Mouse (Mus musculus): ENCODE measurements at regions not wholly inside any gene's neighbourhood (a gene's known extent, or its start where the extent isn't known, plus 50 kb on each side); places are given as distances from the start of the nearest gene placed in this dataset.

DNA sequence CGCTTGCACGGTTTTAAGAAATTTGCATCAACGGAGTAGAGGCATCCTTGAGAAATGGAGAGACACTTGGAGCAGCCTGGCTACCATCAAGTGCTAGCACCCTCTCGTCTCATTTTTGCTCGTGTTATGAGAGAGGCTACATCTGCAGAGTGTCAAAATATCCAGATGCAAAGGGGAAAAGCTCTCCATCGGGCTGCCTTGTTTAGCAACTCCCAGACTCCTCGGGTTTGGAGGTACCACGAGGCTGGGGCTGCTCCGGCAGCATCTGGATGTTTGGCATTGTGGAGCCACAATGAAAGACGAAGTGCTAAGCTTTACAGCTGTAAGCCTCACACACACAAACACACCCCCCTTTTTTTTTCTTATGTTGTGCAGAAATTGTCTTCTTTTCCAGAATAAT is 270.5 kb upstream of the Gm765 start:
- no peak overlapping the region for H3K4me3 ChIP-seq (ENCODE audit: low read depth, low read length)
- no peak for ATAC-seq (ENCODE audit: low read depth)
- no peaks in the 10 kb centered on the region for H3K27me3 ChIP-seq (ENCODE audit: control insufficient read depth, insufficient read depth, low read depth, low read length)
- no peak overlapping the region for H3K4me2 ChIP-seq (ENCODE audit: low read depth, low read length)
- no peak overlapping the region for H3K9ac ChIP-seq (ENCODE audit: low read depth, low read length)
- H3K36me3 ChIP-seq (ENCODE audit: control insufficient read depth, insufficient read depth), result no peaks in the 10 kb centered on the region
- WGBS (ENCODE audit: insufficient replicate concordance), result 64% methylated on average over 10 of the region's 10 CpGs
- no peak overlapping the region for H3K27ac ChIP-seq (ENCODE audit: low read length)
- H3K4me1 ChIP-seq (ENCODE audit: control insufficient read depth, low read depth, low read length), result no peaks in the 10 kb centered on the region
- H3K9me3 ChIP-seq (replicated peaks; ENCODE audit: control insufficient read depth, low read length), result no peaks in the 10 kb centered on the region

- H3K4me1 ChIP-seq (ENCODE audit: control insufficient read depth, low read depth, low read length), result no peaks in the 10 kb centered on the region
- no peak overlapping the region for H3K4me3 ChIP-seq (ENCODE audit: low read depth, low read length)
- 12% methylated on average over 1 of the region's 1 CpGs for WGBS (ENCODE audit: insufficient replicate concordance)
Measured at GRCm38 (mm10) chr6:98609133-98609532, 266.6 kb upstream of the Gm765 start.

GRCm38 (mm10) chr6:98606680-98607079 is 264.1 kb upstream of the Gm765 start:
- H3K9me3 ChIP-seq (replicated peaks; ENCODE audit: control insufficient read depth, low read length), result no peaks in the 10 kb centered on the region
- no peaks in the 10 kb centered on the region for H3K27me3 ChIP-seq (ENCODE audit: control insufficient read depth, insufficient read depth, low read depth, low read length)
- H3K27ac ChIP-seq (ENCODE audit: low read length), result no peak overlapping the region
- no peak overlapping the region for H3K4me2 ChIP-seq (ENCODE audit: low read depth, low read length)
- H3K4me3 ChIP-seq (ENCODE audit: low read depth, low read length), result no peak overlapping the region
- no peaks in the 10 kb centered on the region for H3K36me3 ChIP-seq (ENCODE audit: control insufficient read depth, insufficient read depth)
- no peaks in the 10 kb centered on the region for H3K4me1 ChIP-seq (ENCODE audit: control insufficient read depth, low read depth, low read length)
- 48% methylated on average over 3 of the region's 3 CpGs for WGBS (ENCODE audit: insufficient replicate concordance)
- no peak overlapping the region for H3K9ac ChIP-seq (ENCODE audit: low read depth, low read length)
- no peak for ATAC-seq (ENCODE audit: low read depth)

More at GRCm38 (mm10) chr6:98609133-98609532, 266.6 kb upstream of the Gm765 start:
- H3K9ac ChIP-seq (ENCODE audit: low read depth, low read length), result no peak overlapping the region
- H3K36me3 ChIP-seq (ENCODE audit: control insufficient read depth, insufficient read depth), result no peaks in the 10 kb centered on the region
- H3K9me3 ChIP-seq (replicated peaks; ENCODE audit: control insufficient read depth, low read length), result no peaks in the 10 kb centered on the region
- no peak overlapping the region for H3K27ac ChIP-seq (ENCODE audit: low read length)
- no peak for ATAC-seq (ENCODE audit: low read depth)
- H3K27me3 ChIP-seq (ENCODE audit: control insufficient read depth, insufficient read depth, low read depth, low read length), result no peaks in the 10 kb centered on the region
- H3K4me2 ChIP-seq (ENCODE audit: low read depth, low read length), result no peak overlapping the region

DNA sequence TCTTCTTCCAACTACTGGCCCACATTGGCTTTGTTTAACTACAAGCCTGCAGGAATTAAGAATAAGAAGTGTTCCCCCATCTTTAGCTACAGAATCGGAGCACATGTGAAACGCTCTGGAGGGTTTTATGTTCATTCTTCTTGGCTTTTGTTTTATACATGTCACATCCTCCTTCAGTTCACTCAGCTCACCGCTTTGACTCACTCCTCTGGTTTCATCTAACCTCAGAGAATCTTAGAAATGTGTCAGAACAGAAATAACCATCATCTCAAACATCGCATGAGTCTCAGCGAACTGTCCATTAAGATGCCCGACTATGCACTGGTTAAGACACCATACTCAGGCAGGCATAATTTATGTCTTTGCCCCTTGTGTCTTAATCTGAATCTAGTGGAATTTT is 255.1 kb upstream of the Gm765 start:
- Histone ChIP-seq H3K27ac (ENCODE audit: low read length) (no peak overlapping the region), H3K4me3 (ENCODE audit: low read depth, low read length) (no peak overlapping the region), H3K9me3 (replicated peaks; ENCODE audit: control insufficient read depth, low read length) (no peaks in the 10 kb centered on the region), H3K9ac (ENCODE audit: low read depth, low read length) (no peak overlapping the region), H3K4me1 (ENCODE audit: control insufficient read depth, low read depth, low read length) (no peaks in the 10 kb centered on the region), H3K36me3 (ENCODE audit: control insufficient read depth, insufficient read depth) (no peaks in the 10 kb centered on the region), H3K4me2 (ENCODE audit: low read depth, low read length) (no peak overlapping the region), H3K27me3 (ENCODE audit: control insufficient read depth, insufficient read depth, low read depth, low read length) (no peaks in the 10 kb centered on the region)
- no peak for ATAC-seq (ENCODE audit: low read depth)
- 69% methylated on average over 6 of the region's 6 CpGs for WGBS (ENCODE audit: insufficient replicate concordance)

GRCm38 (mm10) chr6:98590989-98591388 is 248.4 kb upstream of the Gm765 start:
- H3K4me3 ChIP-seq (ENCODE audit: low read depth, low read length), result no peak overlapping the region
- peak; percentile 30; the same call in 1 of the 2 replicates for ATAC-seq (ENCODE audit: low read depth)
- H3K9me3 ChIP-seq (replicated peaks; ENCODE audit: control insufficient read depth, low read length), result no peaks in the 10 kb centered on the region
- H3K9ac ChIP-seq (ENCODE audit: low read depth, low read length), result no peak overlapping the region
- no peak overlapping the region for H3K27ac ChIP-seq (ENCODE audit: low read length)
- H3K27me3 ChIP-seq (ENCODE audit: control insufficient read depth, insufficient read depth, low read depth, low read length), result no peaks in the 10 kb centered on the region
- 43% methylated on average over 4 of the region's 4 CpGs for WGBS (ENCODE audit: insufficient replicate concordance)
- no peaks in the 10 kb centered on the region for H3K36me3 ChIP-seq (ENCODE audit: control insufficient read depth, insufficient read depth)
- H3K4me1 ChIP-seq (ENCODE audit: control insufficient read depth, low read depth, low read length), result no peaks in the 10 kb centered on the region
- no peak overlapping the region for H3K4me2 ChIP-seq (ENCODE audit: low read depth, low read length)

DNA sequence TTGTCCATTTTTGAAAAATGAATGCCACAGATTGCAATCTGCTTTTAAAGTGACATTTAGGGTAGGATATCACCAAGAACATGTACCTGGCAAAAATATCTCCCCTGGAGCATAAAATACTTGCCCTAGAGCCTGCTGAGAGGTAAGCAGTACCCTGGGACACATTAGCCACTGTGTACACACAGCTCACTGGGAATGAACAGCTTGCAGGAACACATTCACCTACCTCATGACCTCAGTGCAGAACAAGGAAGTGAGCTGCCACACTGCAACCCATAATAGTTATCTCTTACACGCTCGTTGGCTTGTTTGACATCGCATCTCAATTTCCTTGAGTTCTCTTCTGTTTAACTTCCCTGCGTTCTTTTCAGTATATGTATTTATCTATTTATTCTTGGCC is 246.4 kb upstream of the Gm765 start:
- 18% methylated on average over 4 of the region's 4 CpGs for WGBS (ENCODE audit: insufficient replicate concordance)
- no peaks in the 10 kb centered on the region for H3K36me3 ChIP-seq (ENCODE audit: control insufficient read depth, insufficient read depth)
- no peak overlapping the region for H3K9ac ChIP-seq (ENCODE audit: low read depth, low read length)
- no peaks in the 10 kb centered on the region for H3K27me3 ChIP-seq (ENCODE audit: control insufficient read depth, insufficient read depth, low read depth, low read length)
- H3K4me2 ChIP-seq (ENCODE audit: low read depth, low read length), result no peak overlapping the region
- peak; percentile 81 for ATAC-seq (ENCODE audit: low read depth)
- no peak overlapping the region for H3K4me3 ChIP-seq (ENCODE audit: low read depth, low read length)
- H3K27ac ChIP-seq (ENCODE audit: low read length), result no peak overlapping the region
- no peaks in the 10 kb centered on the region for H3K9me3 ChIP-seq (replicated peaks; ENCODE audit: control insufficient read depth, low read length)
- H3K4me1 ChIP-seq (ENCODE audit: control insufficient read depth, low read depth, low read length), result no peaks in the 10 kb centered on the region

GRCm38 (mm10) chr6:98584541-98584940 is 242.0 kb upstream of the Gm765 start:
- Histone ChIP-seq H3K36me3 (ENCODE audit: control insufficient read depth, insufficient read depth) (no peaks in the 10 kb centered on the region), H3K27ac (ENCODE audit: low read length) (no peak overlapping the region), H3K4me2 (ENCODE audit: low read depth, low read length) (no peak overlapping the region), H3K4me1 (ENCODE audit: control insufficient read depth, low read depth, low read length) (no peaks in the 10 kb centered on the region), H3K4me3 (ENCODE audit: low read depth, low read length) (no peak overlapping the region), H3K9me3 (replicated peaks; ENCODE audit: control insufficient read depth, low read length) (no peaks in the 10 kb centered on the region), H3K27me3 (ENCODE audit: control insufficient read depth, insufficient read depth, low read depth, low read length) (no peaks in the 10 kb centered on the region), H3K9ac (ENCODE audit: low read depth, low read length) (no peak overlapping the region)
- ATAC-seq (ENCODE audit: low read depth), result no peak
- 66% methylated on average over 4 of the region's 4 CpGs for WGBS (ENCODE audit: insufficient replicate concordance)

GRCm38 (mm10) chr6:98582826-98583225 is 240.3 kb upstream of the Gm765 start:
- 64% methylated on average over 2 of the region's 2 CpGs for WGBS (ENCODE audit: insufficient replicate concordance)
- no peak overlapping the region for H3K4me3 ChIP-seq (ENCODE audit: low read depth, low read length)
- no peaks in the 10 kb centered on the region for H3K27me3 ChIP-seq (ENCODE audit: control insufficient read depth, insufficient read depth, low read depth, low read length)
- H3K9me3 ChIP-seq (replicated peaks; ENCODE audit: control insufficient read depth, low read length), result no peaks in the 10 kb centered on the region
- no peak overlapping the region for H3K27ac ChIP-seq (ENCODE audit: low read length)
- no peaks in the 10 kb centered on the region for H3K36me3 ChIP-seq (ENCODE audit: control insufficient read depth, insufficient read depth)
- no peak overlapping the region for H3K9ac ChIP-seq (ENCODE audit: low read depth, low read length)
- no peaks in the 10 kb centered on the region for H3K4me1 ChIP-seq (ENCODE audit: control insufficient read depth, low read depth, low read length)
- no peak overlapping the region for H3K4me2 ChIP-seq (ENCODE audit: low read depth, low read length)
- no peak for ATAC-seq (ENCODE audit: low read depth)

DNA sequence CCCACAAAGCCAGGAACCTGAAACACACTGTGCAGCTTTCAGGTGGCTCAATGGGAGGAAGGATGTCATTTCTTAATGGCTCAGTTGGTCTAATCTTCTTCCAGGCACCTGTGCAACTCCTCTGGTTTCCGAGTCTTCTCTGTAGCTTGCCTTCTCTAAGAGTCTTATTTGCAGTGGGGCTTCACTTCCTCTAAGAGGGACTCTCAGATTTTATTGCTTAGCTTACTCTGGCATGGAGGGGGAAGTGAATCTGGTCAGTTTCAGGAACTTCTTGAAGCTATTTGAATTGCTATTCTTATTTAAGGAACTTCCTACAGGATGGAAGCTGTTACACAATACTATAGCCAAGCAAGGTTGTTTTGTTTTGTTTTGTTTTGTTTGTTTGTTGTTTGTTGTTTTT is 232.7 kb upstream of the Gm765 start:
- H3K4me1 ChIP-seq (ENCODE audit: control insufficient read depth, low read depth, low read length), result no peaks in the 10 kb centered on the region
- H3K4me3 ChIP-seq (ENCODE audit: low read depth, low read length), result no peak overlapping the region
- H3K9me3 ChIP-seq (replicated peaks; ENCODE audit: control insufficient read depth, low read length), result no peaks in the 10 kb centered on the region
- H3K4me2 ChIP-seq (ENCODE audit: low read depth, low read length), result no peak overlapping the region
- H3K27me3 ChIP-seq (ENCODE audit: control insufficient read depth, insufficient read depth, low read depth, low read length), result no peaks in the 10 kb centered on the region
- H3K9ac ChIP-seq (ENCODE audit: low read depth, low read length), result no peak overlapping the region
- ATAC-seq (ENCODE audit: low read depth), result no peak
- no peaks in the 10 kb centered on the region for H3K36me3 ChIP-seq (ENCODE audit: control insufficient read depth, insufficient read depth)
- WGBS (ENCODE audit: insufficient replicate concordance), result 30% methylated on average over 1 of the region's 1 CpGs
- H3K27ac ChIP-seq (ENCODE audit: low read length), result no peak overlapping the region

DNA sequence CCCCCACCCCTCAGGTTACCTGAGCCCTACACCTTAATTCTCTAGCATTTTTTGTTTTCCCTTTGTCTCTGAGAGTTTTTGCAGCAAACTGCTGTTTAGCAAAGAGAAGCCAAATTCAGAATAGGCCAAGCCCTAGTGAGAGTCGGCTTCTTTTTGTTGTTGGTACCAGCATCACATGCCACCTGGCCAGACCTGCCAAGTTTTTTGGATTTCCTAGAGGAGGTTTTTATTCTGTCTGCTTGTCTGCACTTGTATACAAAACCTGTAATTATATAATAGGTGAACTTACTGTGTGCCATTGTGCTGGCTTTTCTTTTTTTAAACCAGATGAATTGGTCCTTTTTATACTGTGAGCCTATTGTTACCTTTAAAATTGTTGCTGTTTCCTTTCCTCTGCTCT is 213.1 kb upstream of the Gm765 start:
- Histone ChIP-seq H3K9ac (ENCODE audit: low read depth, low read length) (no peak overlapping the region), H3K9me3 (replicated peaks; ENCODE audit: control insufficient read depth, low read length) (no peaks in the 10 kb centered on the region), H3K4me3 (ENCODE audit: low read depth, low read length) (no peak overlapping the region), H3K4me2 (ENCODE audit: low read depth, low read length) (no peak overlapping the region), H3K36me3 (ENCODE audit: control insufficient read depth, insufficient read depth) (no peaks in the 10 kb centered on the region), H3K27me3 (ENCODE audit: control insufficient read depth, insufficient read depth, low read depth, low read length) (no peaks in the 10 kb centered on the region), H3K4me1 (ENCODE audit: control insufficient read depth, low read depth, low read length) (no peaks in the 10 kb centered on the region), H3K27ac (ENCODE audit: low read length) (no peak overlapping the region)
- WGBS (ENCODE audit: insufficient replicate concordance), result 61% methylated on average over 1 of the region's 1 CpGs
- ATAC-seq (ENCODE audit: low read depth), result no peak
